Mouse (Mus musculus) cerebellum, postnatal 36 days (tissue): ENCODE results near the gene Larp7.

Experiments
- DNase-seq, 2 experiments: peaks; one replicate each; pipeline ENCODE4 v3.0.0; 2021 to 2022; ENCODE audit warnings: mixed read lengths in 2 of 2

Gene Larp7

DNA sequence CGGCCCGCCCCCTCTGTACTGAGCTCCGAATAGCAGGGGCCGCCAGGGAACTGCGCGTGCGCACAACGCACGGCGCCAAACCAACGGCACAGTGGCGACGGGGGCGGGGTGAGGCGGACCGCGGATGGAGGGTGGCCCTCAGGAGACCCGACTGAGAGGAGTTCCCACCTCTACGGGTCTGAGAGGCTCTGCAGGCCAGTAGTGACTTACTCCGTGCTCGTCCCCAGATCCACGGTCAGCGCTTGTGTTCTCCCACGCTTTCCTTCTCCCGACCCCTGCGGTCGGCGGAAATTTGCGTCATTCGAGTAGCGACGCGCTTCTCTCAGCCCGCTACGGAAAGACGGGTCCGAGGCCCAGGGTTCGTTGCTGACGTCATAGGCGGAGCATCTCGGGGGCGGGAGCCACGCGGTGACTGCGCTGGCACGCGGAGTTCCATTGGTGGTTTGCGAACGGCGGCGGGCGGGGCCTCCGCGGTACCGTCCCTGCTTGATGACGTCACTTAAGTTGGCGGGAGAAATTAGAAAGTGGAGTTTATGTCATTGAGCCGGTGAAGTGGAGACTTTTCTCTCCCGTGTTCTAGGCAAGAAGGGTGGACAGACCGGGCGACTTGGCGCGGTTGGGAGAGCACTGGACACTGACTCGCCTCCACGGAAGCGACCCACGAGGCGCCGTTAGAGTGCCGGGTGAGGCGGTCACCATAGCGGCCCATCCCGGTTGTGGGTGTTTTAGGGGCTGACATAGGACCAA is at the start of gene Larp7, which contains the start of gene Zgrf1:
Larp7 (minus strand) TSS at position 377 of the 747 bp plus-strand sequence.
Zgrf1 (plus strand) TSS at position 517 of the 747 bp plus-strand sequence.
- DNase-seq, result peak; percentile 97 to 99

DNA sequence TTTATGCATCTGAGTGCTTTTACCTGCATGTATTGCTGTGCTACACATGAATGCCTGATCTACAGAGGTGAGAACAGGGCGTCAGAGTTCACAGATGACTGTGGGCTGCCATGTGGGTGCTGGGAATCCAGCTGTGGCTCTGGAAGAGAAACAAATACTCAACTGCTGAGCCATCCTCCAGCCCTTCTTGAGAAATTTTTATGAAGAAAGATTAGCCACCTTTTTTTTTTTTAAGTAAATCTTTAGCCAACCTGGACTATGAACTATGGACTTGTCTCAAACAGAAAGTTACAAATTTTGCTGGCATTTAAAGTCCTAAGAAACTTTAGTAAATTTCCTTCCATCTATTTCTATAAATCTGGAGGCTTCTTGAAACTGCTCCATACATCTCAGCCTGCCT is 44.0 kb upstream of the Larp7 start:
- DNase-seq, result no peak

- no peak for DNase-seq
Observed at GRCm38 (mm10) chr3:127572557-127572956, 19.4 kb upstream of the Larp7 start.

GRCm38 (mm10) chr3:127565129-127565528 is 12.0 kb upstream of the Larp7 start:
- no peak for DNase-seq

GRCm38 (mm10) chr3:127562974-127563373 is 9.8 kb upstream of the Larp7 start:
- no peak for DNase-seq

- DNase-seq, result no peak
Observed at GRCm38 (mm10) chr3:127558201-127558600, 5.1 kb upstream of the Larp7 start.

GRCm38 (mm10) chr3:127554723-127555122 is 1.6 kb upstream of the Larp7 start:
- no peak for DNase-seq

- DNase-seq, result no peak
Observed at GRCm38 (mm10) chr3:127553720-127554043, 533 bp upstream of the Larp7 start.

GRCm38 (mm10) chr3:127552434-127552972 is 646 bp downstream of the Larp7 start:
- peak in 1 of 2 experiments; percentile 12 for DNase-seq

- peak in 1 of 2 experiments; percentile 20 for DNase-seq
Observed at GRCm38 (mm10) chr3:127547882-127548281, 5.3 kb downstream of the Larp7 start.

- DNase-seq, result no peak
Observed at GRCm38 (mm10) chr3:127544610-127545121, 8.5 kb downstream of the Larp7 start.

DNA sequence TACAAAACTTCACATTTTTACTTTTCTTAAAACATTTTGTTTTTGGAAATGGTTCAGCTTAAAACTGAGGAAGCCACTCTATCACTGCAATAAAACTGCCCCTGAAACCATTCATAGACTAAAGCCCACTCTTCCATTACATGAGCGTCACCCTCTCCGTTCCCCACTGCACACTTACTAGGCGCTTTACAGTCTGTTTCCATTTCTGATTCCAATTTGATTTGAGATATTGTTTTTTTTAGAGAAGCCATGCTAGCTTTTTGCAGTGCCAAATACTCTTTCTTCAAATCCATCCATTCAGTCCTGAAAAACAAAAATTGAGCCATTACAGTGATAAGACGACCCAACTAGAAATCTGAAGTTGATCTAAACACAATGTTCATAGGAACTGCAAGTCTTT is 9.2 kb downstream of the Larp7 start:
- DNase-seq, result no peak

- no peak for DNase-seq
Observed at GRCm38 (mm10) chr3:127539193-127539592, 14.0 kb downstream of the Larp7 start.

DNA sequence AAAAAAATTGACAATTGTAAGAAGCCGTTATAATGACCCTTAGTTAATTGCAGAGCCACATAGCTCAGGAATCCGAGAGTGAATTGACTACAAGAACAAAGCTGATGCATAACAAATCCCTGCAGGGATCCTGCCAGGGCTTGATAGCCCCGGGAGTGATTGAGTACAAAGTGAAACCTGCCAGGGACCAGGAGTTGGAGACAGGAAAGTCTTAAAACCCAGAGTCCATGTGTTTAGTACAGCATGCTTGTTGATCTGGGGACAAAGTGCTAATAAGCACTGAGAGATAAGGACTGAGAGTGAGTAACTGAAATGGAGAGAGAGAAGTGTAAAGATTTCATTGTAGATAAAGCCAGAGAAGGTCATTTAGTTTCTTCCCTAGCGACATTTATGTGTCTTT is 22.9 kb downstream of the Larp7 start:
- DNase-seq, result no peak

DNA sequence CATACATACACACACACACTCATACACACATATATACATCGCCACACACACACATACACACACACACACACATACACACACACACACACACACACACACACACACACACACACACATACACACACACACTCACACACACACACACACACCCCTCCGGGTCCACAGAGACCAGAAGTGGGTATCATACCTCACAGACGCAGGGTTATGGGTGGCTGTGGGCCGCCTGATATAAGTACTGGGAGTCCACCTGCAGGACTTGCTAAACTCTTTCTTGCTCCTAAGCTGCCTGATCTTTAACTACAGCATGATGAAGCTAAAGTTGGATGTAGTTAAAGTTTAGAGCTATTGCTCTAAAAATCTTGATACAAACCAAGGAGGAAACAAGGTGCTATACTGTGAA is 23.3 kb downstream of the Larp7 start:
- no peak for DNase-seq

- DNase-seq, result no peak
Observed at GRCm38 (mm10) chr3:127529210-127529609, 23.9 kb downstream of the Larp7 start.

- no peak for DNase-seq
Observed at GRCm38 (mm10) chr3:127527465-127528034, 25.6 kb downstream of the Larp7 start.

DNA sequence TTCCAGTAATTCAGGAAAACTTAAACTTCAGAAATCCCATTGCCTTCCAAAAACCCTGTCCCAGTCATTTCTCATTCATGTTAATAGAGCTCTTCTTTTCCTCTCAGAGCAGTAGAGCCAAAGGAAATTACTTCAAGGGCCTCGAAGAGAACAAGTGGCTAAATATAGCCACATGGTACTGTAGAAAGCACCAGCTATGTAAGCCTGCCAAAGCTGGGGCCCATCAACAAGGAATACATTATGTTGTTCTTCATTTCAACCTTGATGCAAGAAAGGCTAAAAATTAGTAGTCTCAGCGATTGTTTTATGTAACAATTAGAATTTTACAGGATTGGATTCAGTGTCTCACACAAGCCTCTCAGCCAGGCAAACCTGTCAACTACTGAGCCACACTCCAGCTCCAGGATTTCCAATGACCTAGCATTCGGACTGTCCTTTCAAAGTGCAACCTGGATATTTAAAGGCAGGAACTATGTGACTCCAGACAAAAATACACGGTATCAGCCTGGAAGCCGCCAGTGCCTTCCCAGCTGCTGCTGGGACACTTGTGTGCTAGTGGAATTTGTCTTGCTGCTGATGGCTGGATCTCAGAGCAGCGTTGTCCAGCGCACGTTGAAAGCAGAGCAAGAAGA is 27.8 kb downstream of the Larp7 start:
- DNase-seq, result no peak

DNA sequence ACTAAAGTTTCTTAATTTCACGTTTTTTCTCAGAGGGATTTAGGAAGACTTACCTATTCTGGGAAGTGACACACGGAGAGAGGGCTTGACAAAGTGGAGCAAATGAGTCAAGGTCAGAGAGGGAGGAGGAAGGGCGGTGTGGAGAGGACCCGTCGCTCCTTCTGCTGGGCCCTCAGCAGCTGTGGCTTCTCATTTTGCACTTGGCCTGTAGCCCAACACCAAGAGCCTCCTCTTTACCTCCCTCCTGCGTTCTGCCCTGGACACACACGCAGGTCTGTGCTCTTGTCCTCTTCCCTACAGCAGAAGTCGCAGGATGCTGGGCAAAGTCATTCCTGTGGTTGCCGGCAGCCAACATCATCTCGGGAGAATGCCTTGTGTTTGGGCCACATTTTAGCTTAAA is 32.0 kb downstream of the Larp7 start:
- no peak for DNase-seq

DNA sequence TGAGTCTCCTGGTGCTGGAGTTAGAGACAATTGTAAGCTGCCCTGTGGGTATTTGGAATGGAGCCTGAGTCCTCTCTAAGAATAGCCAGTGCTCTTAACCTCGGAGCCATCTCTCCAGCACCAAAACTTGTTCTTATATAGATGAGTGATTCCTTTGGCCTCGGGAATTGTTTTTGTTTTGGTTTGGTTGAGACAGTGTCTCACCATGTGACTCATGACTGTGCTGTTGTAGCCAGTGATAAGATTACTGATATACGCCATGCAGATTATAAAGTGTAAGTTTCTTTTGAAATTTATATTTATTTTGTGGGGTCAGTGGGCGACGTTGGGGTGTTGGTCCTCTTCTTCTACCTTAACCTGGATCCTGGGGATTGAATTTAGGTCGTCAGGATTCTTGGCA is 32.8 kb downstream of the Larp7 start:
- no peak for DNase-seq

DNA sequence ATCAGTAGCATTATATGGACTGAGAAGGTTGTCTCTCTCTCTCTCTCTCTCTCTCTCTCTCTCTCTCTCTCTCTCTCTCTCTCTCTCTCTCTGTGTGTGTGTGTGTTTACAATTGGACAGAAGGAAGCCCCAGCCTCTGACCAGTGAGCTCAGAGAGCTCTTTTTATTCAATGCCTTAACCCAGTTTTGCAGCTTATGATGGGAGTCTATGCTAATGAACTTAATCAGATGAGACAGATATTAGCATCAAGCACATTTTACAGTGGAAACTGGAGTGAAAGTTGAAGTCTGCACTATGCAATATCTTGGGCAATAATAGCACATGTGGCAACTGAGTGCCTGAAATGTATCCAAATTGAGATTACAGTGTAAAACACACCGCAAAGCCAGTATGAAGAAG is 37.9 kb downstream of the Larp7 start:
- DNase-seq, result no peak

- DNase-seq, result no peak
Observed at GRCm38 (mm10) chr3:127513699-127514098, 39.5 kb downstream of the Larp7 start.

- DNase-seq, result no peak
Observed at GRCm38 (mm10) chr3:127512794-127513335, 40.3 kb downstream of the Larp7 start.
